Mouse (Mus musculus) erythroblast, embryonic 14.5 days (primary cell): ENCODE measurements around the gene Fsip1.

ENCODE experiments used
- GATA1 ChIP-seq: IDR thresholded peaks from 2 replicates; pipeline ENCODE4 v1.6.1; 2012; ENCODE audit warnings: low read length, inconsistent platforms, mixed read lengths
- TAL1 ChIP-seq: IDR thresholded peaks from 3 replicates; pipeline ENCODE4 v1.6.1; 2012; ENCODE audit warnings: low read length, inconsistent platforms, mixed read lengths

GRCm38 (mm10) chr2:118113808-118114524 is 142.8 kb downstream of the Fsip1 start:
- TF ChIP-seq TAL1: no peak
- TF ChIP-seq GATA1: no peak
